Mouse (Mus musculus) lung, postnatal 0 days (tissue): ENCODE measurements around the gene Rgs9bp.

Experiments
- CTCF ChIP-seq: IDR thresholded peaks from 2 replicates; pipeline ENCODE4 v1.5.1; 2016; ENCODE audit warnings: antibody characterized with exemption, mild to moderate bottlenecking
- EP300 ChIP-seq: IDR thresholded peaks from 2 replicates; pipeline ENCODE4 v1.6.1; 2016; ENCODE audit warnings: antibody characterized with exemption, mild to moderate bottlenecking, control low read depth

DNA sequence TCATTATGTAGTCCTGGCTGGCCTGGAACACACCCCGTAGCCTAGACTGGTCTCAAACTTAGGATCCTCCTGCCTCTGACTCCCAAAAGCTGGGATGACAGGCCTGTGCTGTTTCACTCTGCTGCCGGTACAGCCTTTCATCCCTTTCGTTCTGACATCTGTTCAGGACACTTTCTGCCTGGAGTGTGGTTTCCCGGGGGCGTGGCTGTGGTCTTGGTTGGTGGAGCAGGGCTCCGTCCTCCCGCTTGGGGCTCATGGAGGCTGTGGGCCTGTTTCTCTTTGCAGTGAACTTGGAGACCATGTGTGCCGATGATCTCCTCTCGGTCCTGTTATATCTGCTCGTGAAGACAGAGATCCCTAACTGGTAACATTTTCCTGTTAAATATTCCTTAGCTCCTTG is 21.4 kb upstream of the Rgs9bp start:
- no peak for TF ChIP-seq CTCF
- TF ChIP-seq EP300: no peak
